34 mouse cellular contexts compared by ENCODE assay signal in the genomic region with DNA sequence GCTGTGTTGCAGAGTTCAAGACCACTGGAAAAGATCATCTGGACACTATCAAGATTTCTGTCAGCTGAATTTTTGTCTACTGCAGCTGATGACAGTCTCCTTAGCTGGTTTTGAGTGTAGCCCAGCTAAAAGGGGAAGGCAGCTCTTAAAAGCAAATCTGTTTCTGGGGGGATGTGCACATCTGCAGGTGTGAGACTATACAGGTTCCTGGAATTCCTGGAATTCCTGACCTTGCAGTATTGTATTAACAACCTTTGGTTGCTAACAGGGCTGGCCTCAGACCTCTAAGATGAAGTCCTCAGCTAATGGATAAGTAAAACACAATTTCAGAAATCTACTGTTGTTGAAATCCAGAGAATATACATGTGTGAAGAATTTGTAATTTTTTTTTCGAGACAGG.
DNase-seq lines count a peak whose midpoint lies in the region; ATAC-seq lines count a peak whose summit lies in the region.
"Had no signal": no experiment of that assay in that cellular context is flagged by ENCODE, and none has a peak within 500 bp of the region (broad histone marks: within the 10 kb centered on the region; RNA-seq: fewer than 3 reads in every experiment).

No protein-coding gene starts in this region.

- no peak overlapping the region for H3K9ac ChIP-seq in embryonic facial prominence, embryonic 11.5 days (replicated peaks; ENCODE audit: low read length)
- H3K9ac ChIP-seq: embryonic facial prominence, embryonic 13.5 days; forebrain, embryonic 13.5 days; heart, embryonic 13.5 days; hindbrain, embryonic 14.5 days had no signal

- no peak overlapping the region for H3K4me3 ChIP-seq in embryonic facial prominence, embryonic 11.5 days (ENCODE audit: low read depth, low read length)
- H3K4me3 ChIP-seq in embryonic facial prominence, embryonic 10.5 days = no peak overlapping the region
- H3K4me3 ChIP-seq: embryonic facial prominence, embryonic 13.5 days; erythroblast, embryonic 14.5 days; forebrain, embryonic 13.5 days; gastrocnemius, adult 2 months; heart, adult 2 months; heart, embryonic 10.5 days; heart, embryonic 13.5 days had no signal

- no peaks in the 10 kb centered on the region for H3K27me3 ChIP-seq in embryonic facial prominence, embryonic 11.5 days (ENCODE audit: control insufficient read depth, insufficient read depth, low read length)
- H3K27me3 ChIP-seq in embryonic facial prominence, embryonic 10.5 days (replicated peaks; ENCODE audit: low read depth, poor library complexity, severe bottlenecking) = no peaks in the 10 kb centered on the region
- H3K27me3 ChIP-seq: CH12.LX; embryonic facial prominence, embryonic 13.5 days; forebrain, embryonic 13.5 days; heart, embryonic 13.5 days; Patski had no signal

- DNase-seq in embryonic facial prominence, embryonic 11.5 days (ENCODE audit: low spot score) = peak; percentile 3
- DNase-seq in embryonic facial prominence, embryonic 10.5 days (ENCODE audit: low spot score) = no peak
- DNase-seq in R1 (ENCODE audit: low read depth, low spot score) = peak; percentile 88
- DNase-seq in embryo, embryonic 11 days = peak; percentile 2
- DNase-seq in yolk sac, embryonic 10.5 days (ENCODE audit: low spot score) = peak; percentile 21
- no peak for DNase-seq in ovary, postnatal 14 days (ENCODE audit: low spot score)
- no peak for DNase-seq in cerebellum, postnatal 10 days
- DNase-seq in right cerebral cortex, postnatal 25 days = no peak
- DNase-seq: adrenal gland, adult 8-10 months; adrenal gland, postnatal 25 days; B cell, adult 2 months; cerebellum, adult 11-12 months; cerebellum, adult 8-10 months; cerebellum, postnatal 36 days; gastrocnemius, adult 2 months; gastrocnemius, postnatal 14 days; heart, adult 2 months; heart, postnatal 14 days; heart, postnatal 4 days; kidney, adult 18-20 months; kidney, adult 9 months had no signal

- no peak overlapping the region for H3K27ac ChIP-seq in embryonic facial prominence, embryonic 11.5 days (replicated peaks; ENCODE audit: low read depth, low read length)
- H3K27ac ChIP-seq in embryonic facial prominence, embryonic 10.5 days (replicated peaks) = no peak overlapping the region
- H3K27ac ChIP-seq: embryonic facial prominence, embryonic 13.5 days; forebrain, embryonic 13.5 days; gastrocnemius, adult 2 months; heart, adult 2 months; heart, embryonic 10.5 days; heart, embryonic 13.5 days; hindbrain, embryonic 14.5 days; hindbrain, postnatal 0 days had no signal

- no peaks in the 10 kb centered on the region for H3K4me1 ChIP-seq in embryonic facial prominence, embryonic 11.5 days (ENCODE audit: control insufficient read depth, insufficient read depth, low read length)
- no peaks in the 10 kb centered on the region for H3K4me1 ChIP-seq in embryonic facial prominence, embryonic 10.5 days
- H3K4me1 ChIP-seq: embryonic facial prominence, embryonic 13.5 days; forebrain, embryonic 13.5 days; heart, embryonic 10.5 days had no signal

- no peaks in the 10 kb centered on the region for H3K9me3 ChIP-seq in embryonic facial prominence, embryonic 11.5 days (replicated peaks; ENCODE audit: control insufficient read depth, low read length)
- H3K9me3 ChIP-seq in embryonic facial prominence, embryonic 10.5 days = no peaks in the 10 kb centered on the region
- H3K9me3 ChIP-seq: embryonic facial prominence, embryonic 13.5 days; forebrain, embryonic 13.5 days; heart, embryonic 10.5 days; heart, embryonic 13.5 days had no signal

- ATAC-seq in embryonic facial prominence, embryonic 11.5 days (replicated peaks; ENCODE audit: insufficient number of reproducible peaks, low FRiP score, low TSS enrichment, low read depth) = no peak
- ATAC-seq: activated CD4-positive, CD25-positive, alpha-beta regulatory T cell, adult 4 months; forebrain, embryonic 13.5 days; forebrain, embryonic 16.5 days; hindbrain, postnatal 0 days; inflammation-experienced regulatory T-cells, adult 6 months; intestine, embryonic 16.5 days; Patski had no signal

- no peak overlapping the region for H3K4me2 ChIP-seq in embryonic facial prominence, embryonic 11.5 days (ENCODE audit: low read depth, low read length)
- H3K4me2 ChIP-seq: embryonic facial prominence, embryonic 13.5 days; forebrain, embryonic 13.5 days; heart, embryonic 13.5 days; hindbrain, embryonic 14.5 days had no signal

- no peaks in the 10 kb centered on the region for H3K36me3 ChIP-seq in embryonic facial prominence, embryonic 11.5 days (replicated peaks; ENCODE audit: control insufficient read depth, insufficient read depth, low read depth, low read length)
- no peaks in the 10 kb centered on the region for H3K36me3 ChIP-seq in embryonic facial prominence, embryonic 10.5 days (replicated peaks)
- H3K36me3 ChIP-seq: embryonic facial prominence, embryonic 13.5 days; heart, embryonic 10.5 days; heart, embryonic 13.5 days had no signal

- WGBS in embryonic facial prominence, embryonic 11.5 days = 57% methylated on average over 1 of the region's 1 CpGs
- WGBS in embryonic facial prominence, embryonic 10.5 days = 81% methylated on average over 1 of the region's 1 CpGs

Comparison
In these comparisons a context has a peak if more than half of its experiments do, and no peak if none do; other contexts are left out.
1. DNase-seq: peak in embryonic facial prominence, embryonic 11.5 days (single experiment), R1 (single experiment), embryo, embryonic 11 days (single experiment) and yolk sac, embryonic 10.5 days (single experiment); none in embryonic facial prominence, embryonic 10.5 days (single experiment), ovary, postnatal 14 days (single experiment), cerebellum, postnatal 10 days (0 of 2) and right cerebral cortex, postnatal 25 days (single experiment).